Mouse (Mus musculus) forebrain, embryonic 10.5 days (tissue): Measurements from ENCODE around the gene Pgd. TPM values are rescaled to one million over a fixed set of nuclear protein-coding genes. Genes with fewer than 3 reads are reported as not detected.
"Not testable (repeated sequence)": the region's sequence is repeated elsewhere in the genome, so short reads cannot be mapped to it uniquely, and the experiment has no call there.

Experiments used
- DNase-seq: peaks from one replicate; pipeline ENCODE4 v3.0.0-alpha.2; 2017; ENCODE audit warnings: low spot score; ENCODE audit errors: extremely low spot score
- H3K27ac ChIP-seq: fragments of 300-500 bp; sonication (generic); 2 replicates; pipeline ENCODE4 v1.5.1; 2016; ENCODE audit warnings: mild to moderate bottlenecking
- H3K27me3 ChIP-seq: fragments of 300-500 bp; sonication (generic); 2 replicates; pipeline ENCODE4 v1.6.1; 2016; ENCODE audit warnings: mild to moderate bottlenecking; ENCODE audit not compliant: poor library complexity, severe bottlenecking
- H3K36me3 ChIP-seq: fragments of 300-500 bp; sonication (generic); replicated peaks from 2 replicates; pipeline ENCODE4 v1.6.1; 2016; ENCODE audit warnings: mild to moderate bottlenecking, moderate library complexity
- H3K4me1 ChIP-seq: fragments of 300-500 bp; sonication (generic); 2 replicates; pipeline ENCODE4 v1.6.1; 2016
- H3K4me3 ChIP-seq: fragments of 300-500 bp; sonication (generic); 2 replicates; pipeline ENCODE4 v1.5.1; 2016; ENCODE audit warnings: mild to moderate bottlenecking, moderate library complexity
- H3K9me3 ChIP-seq: fragments of 300-500 bp; sonication (generic); 2 replicates; pipeline ENCODE4 v1.6.1; 2016; ENCODE audit warnings: mild to moderate bottlenecking, moderate library complexity
- WGBS: fragments of 180-500 bp; shearing (Covaris S2); methylation state at CpG from one replicate; pipeline ENCODE4 v1.1.7; 2016; 5-methylcytosine and 5-hydroxymethylcytosine counted together
- polyA plus RNA-seq: library from polyadenylated mRNA; unstranded; fragments of >200 nt; fragmentation: Nextera tagmentation; extraction: Ambion mirVana; gene quantifications from 2 replicates; pipeline ENCODE4 v1.2.1, GENCODE M21; 2016

The Pgd gene
- polyA plus RNA-seq, 1 experiment from 2014 or later: 169 TPM

GRCm38 (mm10) chr4:149179573-149179972 lies 13.0 kb upstream of the Pgd start:
- 62% methylated on average over 4 of the region's 4 CpGs for WGBS
- Histone ChIP-seq H3K4me1 (peaks cover 23% of the 10 kb centered on the region), H3K4me3 (no peak overlapping the region), H3K9me3 (no peaks in the 10 kb centered on the region), H3K36me3 (peaks cover 86% of the 10 kb centered on the region), H3K27me3 (no peaks in the 10 kb centered on the region), H3K27ac (no peak overlapping the region)
- DNase-seq: no peak

- Histone ChIP-seq H3K27me3 (no peaks in the 10 kb centered on the region), H3K9me3 (no peaks in the 10 kb centered on the region), H3K4me1 (peaks cover 23% of the 10 kb centered on the region), H3K27ac (peak overlapping the region; percentile 44; the same call in 1 of the 2 replicates), H3K36me3 (peaks cover 82% of the 10 kb centered on the region), H3K4me3 (no peak overlapping the region)
- 90% methylated on average over 7 of the region's 7 CpGs for WGBS
- DNase-seq: no peak
Observed at GRCm38 (mm10) chr4:149179160-149179559, 12.6 kb upstream of the Pgd start.

DNA sequence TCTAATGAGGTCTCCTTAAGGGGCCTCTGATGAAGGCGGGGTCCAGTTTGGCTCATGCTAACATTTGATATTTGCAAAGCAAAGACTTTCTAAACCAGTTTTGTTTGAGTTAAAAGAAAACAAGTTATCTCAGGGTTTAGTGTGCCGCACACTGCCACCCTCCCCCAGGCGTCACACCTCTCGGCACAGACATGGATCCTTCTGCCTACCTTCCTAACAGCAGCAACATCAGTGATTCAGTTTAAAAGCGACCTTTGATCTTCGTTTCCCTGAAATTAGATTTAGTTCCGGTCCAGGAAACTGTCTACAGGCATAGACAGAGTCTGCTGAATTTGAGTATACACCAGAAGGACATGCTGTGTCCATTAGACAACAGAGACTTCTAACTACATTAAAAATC lies 11.8 kb upstream of the Pgd start:
- no peak for DNase-seq
- Histone ChIP-seq H3K4me3 (no peak overlapping the region), H3K27me3 (no peaks in the 10 kb centered on the region), H3K9me3 (no peaks in the 10 kb centered on the region), H3K27ac (no peak overlapping the region), H3K36me3 (peaks cover 73% of the 10 kb centered on the region), H3K4me1 (peaks cover 26% of the 10 kb centered on the region)
- 82% methylated on average over 7 of the region's 7 CpGs for WGBS

GRCm38 (mm10) chr4:149177046-149177445 lies 10.5 kb upstream of the Pgd start:
- Histone ChIP-seq H3K4me1 (peaks cover 29% of the 10 kb centered on the region), H3K27ac (no peak overlapping the region), H3K36me3 (peaks cover 61% of the 10 kb centered on the region), H3K9me3 (no peaks in the 10 kb centered on the region), H3K4me3 (no peak overlapping the region), H3K27me3 (no peaks in the 10 kb centered on the region)
- WGBS: 54% methylated on average over 5 of the region's 5 CpGs
- no peak for DNase-seq

GRCm38 (mm10) chr4:149176645-149177044 lies 10.1 kb upstream of the Pgd start:
- 92% methylated on average over 6 of the region's 6 CpGs for WGBS
- peaks cover 29% of the 10 kb centered on the region for H3K4me1 ChIP-seq
- peaks cover 57% of the 10 kb centered on the region for H3K36me3 ChIP-seq
- H3K27me3 ChIP-seq: no peaks in the 10 kb centered on the region
- no peak overlapping the region for H3K4me3 ChIP-seq
- no peaks in the 10 kb centered on the region for H3K9me3 ChIP-seq
- H3K27ac ChIP-seq: no peak overlapping the region
- no peak for DNase-seq

DNA sequence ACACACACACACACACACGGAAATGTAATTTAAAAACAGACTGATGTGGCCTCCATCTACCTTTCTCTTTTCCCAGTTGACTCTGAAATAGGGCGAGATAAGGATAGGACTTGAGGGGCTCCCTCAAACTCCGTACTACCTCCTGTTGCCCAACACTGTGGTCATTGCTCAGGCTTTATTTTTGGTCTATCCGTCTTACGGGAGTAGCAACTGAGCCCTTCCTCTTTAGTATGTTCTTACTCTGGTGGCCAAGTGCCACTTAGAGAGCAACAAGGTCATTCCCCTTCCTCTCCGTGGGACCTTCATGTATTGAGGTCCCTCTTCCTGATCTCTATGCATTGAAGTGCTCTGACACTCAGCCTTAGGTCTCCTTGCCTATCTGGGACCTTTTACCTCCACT lies 7.1 kb upstream of the Pgd start:
- 92% methylated on average over 6 of the region's 6 CpGs for WGBS
- Histone ChIP-seq H3K27me3 (no peaks in the 10 kb centered on the region), H3K9me3 (no peaks in the 10 kb centered on the region), H3K36me3 (peaks cover 27% of the 10 kb centered on the region), H3K4me3 (no peak overlapping the region), H3K4me1 (peaks cover 26% of the 10 kb centered on the region), H3K27ac (no peak overlapping the region)
- DNase-seq: no peak

DNA sequence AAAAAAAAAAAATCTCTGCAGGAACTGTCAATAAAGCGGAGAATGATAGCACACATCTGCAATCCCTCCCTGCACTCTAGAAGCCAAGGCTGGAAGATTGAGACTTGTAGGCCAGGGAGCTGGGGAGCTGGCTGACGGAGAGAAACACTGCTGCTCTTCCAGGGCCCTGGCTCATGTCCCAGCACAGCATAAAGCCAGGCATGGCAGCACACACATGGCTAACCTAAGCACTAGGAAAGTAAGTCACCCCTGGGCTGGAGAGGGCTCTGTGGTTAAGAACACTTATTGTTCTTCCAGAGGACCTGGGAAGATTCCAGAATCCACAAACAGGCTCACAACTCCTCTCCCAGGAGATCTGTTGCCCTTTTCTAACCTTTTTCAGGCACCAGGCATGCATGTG lies 6.1 kb upstream of the Pgd start:
- peaks cover 24% of the 10 kb centered on the region for H3K4me1 ChIP-seq
- peaks cover 20% of the 10 kb centered on the region for H3K36me3 ChIP-seq
- H3K27me3 ChIP-seq: no peaks in the 10 kb centered on the region
- 82% methylated on average over 2 of the region's 2 CpGs for WGBS
- no peak for DNase-seq
- no peaks in the 10 kb centered on the region for H3K9me3 ChIP-seq
- 0 out of 2 replicates have a peak overlapping the region, but pooled peaks have one; percentile 51 for H3K27ac ChIP-seq
- H3K4me3 ChIP-seq: no peak overlapping the region

GRCm38 (mm10) chr4:149172083-149172482 lies 5.5 kb upstream of the Pgd start:
- no peak overlapping the region for H3K4me3 ChIP-seq
- no peaks in the 10 kb centered on the region for H3K9me3 ChIP-seq
- no peaks in the 10 kb centered on the region for H3K27me3 ChIP-seq
- H3K36me3 ChIP-seq: peaks cover 18% of the 10 kb centered on the region
- no peak overlapping the region for H3K27ac ChIP-seq
- no peak for DNase-seq
- H3K4me1 ChIP-seq: peaks cover 24% of the 10 kb centered on the region
- WGBS: 87% methylated on average over 5 of the region's 5 CpGs

GRCm38 (mm10) chr4:149171581-149171981 lies 5.0 kb upstream of the Pgd start:
- peaks cover 21% of the 10 kb centered on the region for H3K4me1 ChIP-seq
- H3K27ac ChIP-seq: no peak overlapping the region
- no peak overlapping the region for H3K4me3 ChIP-seq
- H3K36me3 ChIP-seq: peaks cover 14% of the 10 kb centered on the region
- H3K27me3 ChIP-seq: no peaks in the 10 kb centered on the region
- no peak for DNase-seq
- 86% methylated on average over 5 of the region's 5 CpGs for WGBS
- H3K9me3 ChIP-seq: no peaks in the 10 kb centered on the region

GRCm38 (mm10) chr4:149170394-149170931 lies 3.9 kb upstream of the Pgd start:
- Histone ChIP-seq H3K9me3 (no peaks in the 10 kb centered on the region), H3K4me1 (peaks cover 28% of the 10 kb centered on the region), H3K36me3 (peaks cover 6% of the 10 kb centered on the region; the same call in 1 of the 2 replicates), H3K4me3 (no peak overlapping the region), H3K27ac (no peak overlapping the region), H3K27me3 (no peaks in the 10 kb centered on the region)
- 74% methylated on average over 7 of the region's 7 CpGs for WGBS
- no peak for DNase-seq

- peaks cover 34% of the 10 kb centered on the region for H3K4me1 ChIP-seq
- H3K4me3 ChIP-seq, H3K9me3 ChIP-seq, H3K27ac ChIP-seq, H3K36me3 ChIP-seq, DNase-seq, H3K27me3 ChIP-seq: not testable (repeated sequence)
- WGBS: 83% methylated on average over 7 of the region's 8 CpGs
Observed at GRCm38 (mm10) chr4:149169926-149170325, 3.4 kb upstream of the Pgd start.

- no peak overlapping the region for H3K27ac ChIP-seq
- peaks cover 37% of the 10 kb centered on the region for H3K4me1 ChIP-seq
- H3K4me3 ChIP-seq: peak overlapping the region; percentile 81; the same call in 1 of the 2 replicates
- H3K27me3 ChIP-seq: no peaks in the 10 kb centered on the region
- WGBS: 69% methylated on average over 2 of the region's 2 CpGs
- no peaks in the 10 kb centered on the region for H3K9me3 ChIP-seq
- peaks cover 23% of the 10 kb centered on the region for H3K36me3 ChIP-seq
- DNase-seq: no peak
Observed at GRCm38 (mm10) chr4:149168016-149168415, 1.4 kb upstream of the Pgd start.

DNA sequence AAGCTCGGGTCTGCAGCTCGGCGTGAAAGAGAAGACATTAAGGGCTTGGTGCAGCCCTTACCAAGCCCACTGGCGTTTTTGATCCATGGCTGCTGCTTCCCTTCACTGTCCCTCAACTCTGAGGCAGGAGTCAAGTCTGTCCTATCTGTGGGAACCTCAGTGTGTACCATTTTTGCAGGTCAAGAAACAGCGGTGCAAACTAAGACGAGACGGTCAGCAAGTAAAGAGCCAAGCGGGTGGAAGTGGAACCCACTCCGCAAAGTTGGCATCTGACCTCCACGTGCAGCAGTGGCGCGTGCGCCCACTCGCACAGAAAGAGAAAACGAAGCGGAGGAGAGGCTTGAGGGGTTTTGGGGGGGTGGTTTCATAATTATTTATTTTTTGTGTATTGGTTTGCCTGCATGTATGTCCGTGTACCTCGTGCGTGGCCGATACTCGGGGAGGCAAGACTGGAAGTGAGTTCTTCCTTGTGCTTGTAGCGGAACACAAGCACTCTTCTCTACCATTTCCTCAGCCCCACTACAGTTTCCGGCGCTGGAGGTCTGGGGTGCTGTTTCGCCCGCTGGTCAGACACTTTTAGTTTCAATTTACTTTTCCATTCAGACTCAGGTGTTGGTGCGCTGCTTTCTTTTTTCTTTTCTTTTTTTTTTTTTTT lies 513 bp upstream of the Pgd start:
- Histone ChIP-seq H3K9me3 (no peaks in the 10 kb centered on the region), H3K27ac (peak overlapping the region; percentile 91), H3K27me3 (no peaks in the 10 kb centered on the region), H3K4me1 (peaks cover 37% of the 10 kb centered on the region), H3K36me3 (peaks cover 33% of the 10 kb centered on the region), H3K4me3 (peak overlapping the region; percentile 81)
- 2% methylated on average over 27 of the region's 27 CpGs for WGBS
- no peak for DNase-seq
